Mouse (Mus musculus) gastrocnemius, adult 2 months (tissue): Measurements from ENCODE around the gene Alox12e. TPM values are rescaled to one million over a fixed set of nuclear protein-coding genes. Genes with fewer than 3 reads are reported as not detected.

Source experiments
- DNase-seq: peaks from one replicate; pipeline ENCODE4 v3.0.0; 2022
- H3K27ac ChIP-seq: fragments of 200-600 bp; 2 replicates; pipeline ENCODE4 v1.8.1; 2022; ENCODE audit warnings: mild to moderate bottlenecking
- H3K4me3 ChIP-seq: fragments of 200-600 bp; 2 replicates; pipeline ENCODE4 v1.8.1; 2022; ENCODE audit warnings: mild to moderate bottlenecking, moderate library complexity
- CTCF ChIP-seq: fragments of 200-600 bp; IDR thresholded peaks from 2 replicates; pipeline ENCODE4 v1.8.1; 2022; ENCODE audit warnings: antibody characterized with exemption, mild to moderate bottlenecking, moderate library complexity
- intact Hi-C: fragments of 180-260 bp; cut with DNase I; formaldehyde crosslinking; loops from one replicate; pipeline ENCODE4 v1.15.1; 2025
- total RNA-seq, 2 experiments: library from RNA; stranded (reverse); gene quantifications; 2 replicates each; pipeline ENCODE4 v1.2.3; 2021

Gene Alox12e
- total RNA-seq, 2 experiments from 2014 or later, result not detected

GRCm38 (mm10) chr11:70278961-70279360 is 43.5 kb downstream of the Alox12e start:
- no peak for DNase-seq
- intact Hi-C loops, result no loop called here
- TF ChIP-seq CTCF, result no peak
- H3K4me3 ChIP-seq, result no peak overlapping the region
- H3K27ac ChIP-seq, result no peak overlapping the region

DNA sequence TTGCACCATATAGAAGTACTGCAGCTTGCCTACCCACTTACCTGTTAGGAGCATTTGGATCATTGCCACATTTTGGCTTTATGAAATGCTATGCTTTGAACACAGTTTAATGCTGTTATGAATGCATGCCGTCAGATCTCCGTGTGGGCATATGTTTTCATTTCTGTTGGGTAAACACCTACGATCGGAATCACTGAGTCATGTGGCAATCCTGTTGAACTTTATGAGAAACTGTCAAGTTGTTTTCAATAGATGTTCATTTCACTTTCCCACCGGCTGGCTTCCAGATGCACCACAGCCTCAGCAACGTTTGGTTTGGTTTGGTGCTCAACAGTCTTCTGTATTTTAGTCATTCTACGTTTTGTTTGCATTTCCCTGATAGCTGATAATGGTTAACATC is 50.8 kb downstream of the Alox12e start:
- no peak overlapping the region for H3K4me3 ChIP-seq

GRCm38 (mm10) chr11:70266405-70266804 is 56.0 kb downstream of the Alox12e start:
- TF ChIP-seq CTCF, result no peak
- peak; percentile 61 for DNase-seq
- H3K4me3 ChIP-seq, result no peak overlapping the region
- H3K27ac ChIP-seq, result peak overlapping the region; percentile 63
- intact Hi-C loops, result no loop called here

More for the DNA sequence above, 50.8 kb downstream of the Alox12e start:
- no peak overlapping the region for H3K27ac ChIP-seq
- DNase-seq, result no peak
- TF ChIP-seq CTCF, result no peak
- intact Hi-C loops, result no loop called here

GRCm38 (mm10) chr11:70265819-70266218 is 56.6 kb downstream of the Alox12e start:
- Histone ChIP-seq H3K4me3 (no peak overlapping the region), H3K27ac (peak overlapping the region; percentile 63)
- DNase-seq, result no peak
- intact Hi-C loops, result no loop called here
- no peak for TF ChIP-seq CTCF

Other genes starting within 250 kb of the Alox12e start
- under 1 TPM; 0.22 to 0.31 TPM for gene Asgr2, start 230.0 kb downstream of the Alox12e start, total RNA-seq
- 1 to 10 TPM in 1 of 2 experiments, under 1 TPM in 1; 0.94 to 3.3 TPM for gene Mgl2, start 192.3 kb downstream of the Alox12e start, total RNA-seq
- gene Clec10a, start 166.4 kb downstream of the Alox12e start, total RNA-seq, result 1 to 10 TPM; 2.1 to 2.7 TPM
- not detected for gene Slc16a11, start 109.9 kb downstream of the Alox12e start, total RNA-seq
- gene Slc16a13, start 101.6 kb downstream of the Alox12e start, total RNA-seq, result under 1 TPM; 0.28 to 0.67 TPM
- 1 to 10 TPM; 1.4 to 2.6 TPM for gene Bcl6b, start 92.8 kb downstream of the Alox12e start, total RNA-seq
- 10 to 100 TPM; 33.4 to 37.0 TPM for gene 0610010K14Rik, start 84.7 kb downstream of the Alox12e start, total RNA-seq
- gene Gm21988, start 82.8 kb downstream of the Alox12e start, total RNA-seq, result 1 to 10 TPM; 3.7 to 4.4 TPM
- 100 to 1,000 TPM; 109 to 117 TPM for gene Rnasek, start 82.8 kb downstream of the Alox12e start, total RNA-seq
- gene Alox12, start 67.3 kb downstream of the Alox12e start, total RNA-seq, result 1 to 10 TPM; 1.0 to 1.8 TPM
- under 1 TPM in 1 of 2 experiments, not detected in 1; 0.17 TPM for gene Alox15, start 29.4 kb upstream of the Alox12e start, total RNA-seq
- 10 to 100 TPM; 18.5 to 18.7 TPM for gene Pelp1, start 87.4 kb upstream of the Alox12e start, total RNA-seq
- gene Arrb2, start 110.0 kb upstream of the Alox12e start, total RNA-seq, result 1 to 10 TPM; 8.3 to 8.4 TPM
- 1 to 10 TPM; 4.9 to 6.4 TPM for gene Med11, start 129.3 kb upstream of the Alox12e start, total RNA-seq
- gene Zmynd15, start 136.8 kb upstream of the Alox12e start, total RNA-seq, result under 1 TPM in 1 of 2 experiments, not detected in 1; 0.75 TPM
- 1 to 10 TPM; 1.2 to 1.4 TPM for gene Cxcl16, start 137.4 kb upstream of the Alox12e start, total RNA-seq
- not detected for gene Tm4sf5, start 182.6 kb upstream of the Alox12e start, total RNA-seq
- not detected for gene Vmo1, start 192.0 kb upstream of the Alox12e start, total RNA-seq
- not detected for gene Gltpd2, start 196.6 kb upstream of the Alox12e start, total RNA-seq
- gene Psmb6, start 202.7 kb upstream of the Alox12e start, total RNA-seq, result 100 to 1,000 TPM; 229 to 241 TPM
- not detected for gene Gm40193, start 210.3 kb upstream of the Alox12e start, total RNA-seq
- 10 to 100 TPM; 15.8 to 18.2 TPM for gene Pld2, start 217.4 kb upstream of the Alox12e start, total RNA-seq
- gene Mink1, start 240.3 kb upstream of the Alox12e start, total RNA-seq, result 10 to 100 TPM; 33.7 to 34.7 TPM